Mouse (Mus musculus) olfactory bulb, adult 2 months (tissue): ENCODE measurements around the gene Zmynd8.

Experiments
- CTCF ChIP-seq: fragments of 200-500 bp; IDR thresholded peaks from 2 replicates; pipeline ENCODE4 v1.5.1; 2012; ENCODE audit warnings: low read depth, mild to moderate bottlenecking, low read length, moderate library complexity; ENCODE audit not compliant: insufficient read depth
- POLR2A ChIP-seq: fragments of 200-500 bp; IDR thresholded peaks from 2 replicates; pipeline ENCODE4 v1.6.1; 2012; ENCODE audit warnings: mild to moderate bottlenecking, low read depth, low read length, moderate library complexity; ENCODE audit not compliant: insufficient read depth

- no peak for TF ChIP-seq CTCF
- no peak for TF ChIP-seq POLR2A
Observed at GRCm38 (mm10) chr2:165758534-165758933, 140.3 kb downstream of the Zmynd8 start.
